Mouse (Mus musculus): Measurements from ENCODE around the gene Chd1l. TPM values are rescaled to one million over a fixed set of nuclear protein-coding genes. Genes with fewer than 3 reads are reported as not detected.

The Chd1l gene
- total RNA-seq, 4 experiments from 2014 or later, result 9.4 to 12.2 (median 10.5) TPM

- DNase-seq (ENCODE audit: low spot score in 2 of 2), result no peak
Measured at GRCm38 (mm10) chr3:97617899-97618298, 7.9 kb upstream of the Chd1l start.

- DNase-seq (ENCODE audit: low spot score in 2 of 2), result no peak
Measured at GRCm38 (mm10) chr3:97617091-97617825, 7.3 kb upstream of the Chd1l start.

- DNase-seq (ENCODE audit: low spot score in 2 of 2), result no peak
Measured at GRCm38 (mm10) chr3:97615933-97616332, 5.9 kb upstream of the Chd1l start.

- no peak for DNase-seq (ENCODE audit: low spot score in 2 of 2)
Measured at GRCm38 (mm10) chr3:97615154-97615553, 5.2 kb upstream of the Chd1l start.

GRCm38 (mm10) chr3:97611021-97611420 lies 1.0 kb upstream of the Chd1l start:
- no peak for DNase-seq (ENCODE audit: low spot score in 2 of 2)

GRCm38 (mm10) chr3:97609201-97609844 lies 680 bp downstream of the Chd1l start:
- DNase-seq (ENCODE audit: low spot score in 2 of 2), result no peak

GRCm38 (mm10) chr3:97600050-97600832 lies 9.8 kb downstream of the Chd1l start:
- DNase-seq (ENCODE audit: low spot score in 2 of 2), result no peak

GRCm38 (mm10) chr3:97596796-97597195 lies 13.2 kb downstream of the Chd1l start:
- DNase-seq (ENCODE audit: low spot score in 2 of 2), result no peak

- no peak for DNase-seq (ENCODE audit: low spot score in 2 of 2)
Measured at GRCm38 (mm10) chr3:97595066-97595465, 14.9 kb downstream of the Chd1l start.

- no peak for DNase-seq (ENCODE audit: low spot score in 2 of 2)
Measured at GRCm38 (mm10) chr3:97594140-97594539, 15.9 kb downstream of the Chd1l start.

- no peak for DNase-seq (ENCODE audit: low spot score in 2 of 2)
Measured at GRCm38 (mm10) chr3:97593089-97593488, 16.9 kb downstream of the Chd1l start.

GRCm38 (mm10) chr3:97590699-97591098 lies 19.3 kb downstream of the Chd1l start:
- no peak for DNase-seq (ENCODE audit: low spot score in 2 of 2)

- no peak for DNase-seq (ENCODE audit: low spot score in 2 of 2)
Measured at GRCm38 (mm10) chr3:97587656-97588055, 22.3 kb downstream of the Chd1l start.

- DNase-seq (ENCODE audit: low spot score in 2 of 2), result peak; percentile 77 to 91
Measured at GRCm38 (mm10) chr3:97585383-97586160, 24.4 kb downstream of the Chd1l start.

- no peak for DNase-seq (ENCODE audit: low spot score in 2 of 2)
Measured at GRCm38 (mm10) chr3:97573807-97574206, 36.2 kb downstream of the Chd1l start.

- DNase-seq (ENCODE audit: low spot score in 2 of 2), result no peak
Measured at GRCm38 (mm10) chr3:97564588-97564987, 45.4 kb downstream of the Chd1l start.

GRCm38 (mm10) chr3:97558554-97558953 lies 51.4 kb downstream of the Chd1l start:
- no peak for DNase-seq (ENCODE audit: low spot score in 2 of 2)

- DNase-seq (ENCODE audit: low spot score in 2 of 2), result no peak
Measured at GRCm38 (mm10) chr3:97546205-97546604, 63.8 kb downstream of the Chd1l start.

- no peak for DNase-seq (ENCODE audit: low spot score in 2 of 2)
Measured at GRCm38 (mm10) chr3:97540171-97540570, 69.8 kb downstream of the Chd1l start.

- no peak for DNase-seq (ENCODE audit: low spot score in 2 of 2)
Measured at GRCm38 (mm10) chr3:97538634-97539033, 71.4 kb downstream of the Chd1l start.

- DNase-seq (ENCODE audit: low spot score in 2 of 2), result no peak
Measured at GRCm38 (mm10) chr3:97537006-97537405, 73.0 kb downstream of the Chd1l start.

Data from layer of hippocampus, adult 8-10 months (tissue).